Mouse (Mus musculus): ENCODE measurements around the gene Polr3b.

The Polr3b gene

GRCm38 (mm10) chr10:84621826-84622790, at the start of gene Polr3b:
Gene Polr3b, plus strand, starts transcription at chr10:84622292.
- peak; percentile 95 for DNase-seq (ENCODE audit: inconsistent ontology term)

DNA sequence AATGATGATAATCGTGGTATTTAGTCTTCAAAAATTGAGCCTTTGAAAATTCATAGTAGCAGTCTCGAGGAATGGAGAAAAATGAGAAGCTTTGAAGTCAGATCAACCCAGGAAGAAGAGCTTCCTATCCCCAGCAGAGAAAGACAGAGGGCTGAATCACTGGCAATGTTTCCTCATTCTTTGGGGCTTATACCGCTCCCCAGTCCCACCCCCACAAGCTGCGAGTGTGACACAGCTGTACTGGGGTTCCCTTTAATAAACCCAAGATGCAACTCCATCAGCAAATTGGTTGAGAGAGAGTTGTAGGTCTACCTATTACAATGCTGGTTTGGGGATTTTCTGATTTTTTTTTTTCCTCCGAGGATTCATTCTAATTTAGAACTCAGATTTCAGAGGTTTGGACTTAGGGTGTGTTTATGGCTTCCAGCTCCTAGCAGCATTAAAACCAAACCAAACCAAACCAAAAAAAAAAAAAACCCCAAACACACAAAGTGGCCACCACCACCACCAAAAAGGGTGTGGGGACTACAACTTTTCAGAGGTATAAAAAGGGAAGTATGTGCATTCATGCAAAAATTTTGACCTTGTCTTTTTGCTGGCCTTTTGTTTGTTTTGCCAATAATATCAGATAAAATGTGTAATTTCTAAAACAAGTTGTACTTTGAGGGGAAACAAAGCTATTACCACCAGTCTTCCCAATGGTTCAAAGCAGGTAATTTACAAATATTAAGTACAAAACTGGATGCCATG, 48.2 kb upstream of the Polr3b start:
- DNase-seq (ENCODE audit: inconsistent ontology term) = no peak

- no peak for DNase-seq (ENCODE audit: inconsistent ontology term)
Observed at GRCm38 (mm10) chr10:84576029-84576394, 46.1 kb upstream of the Polr3b start.

- peak; percentile 99 for DNase-seq (ENCODE audit: inconsistent ontology term)
Observed at GRCm38 (mm10) chr10:84576395-84577070, 45.6 kb upstream of the Polr3b start, which contains the start of gene Tcp11l2. Gene Tcp11l2, plus strand, starts transcription at chr10:84576626.

GRCm38 (mm10) chr10:84577071-84577727, 44.9 kb upstream of the Polr3b start:
- DNase-seq (ENCODE audit: inconsistent ontology term) = peak; percentile 84

- DNase-seq (ENCODE audit: inconsistent ontology term) = no peak
Observed at GRCm38 (mm10) chr10:84578738-84579137, 43.4 kb upstream of the Polr3b start.

GRCm38 (mm10) chr10:84579527-84579926, 42.6 kb upstream of the Polr3b start:
- no peak for DNase-seq (ENCODE audit: inconsistent ontology term)

DNA sequence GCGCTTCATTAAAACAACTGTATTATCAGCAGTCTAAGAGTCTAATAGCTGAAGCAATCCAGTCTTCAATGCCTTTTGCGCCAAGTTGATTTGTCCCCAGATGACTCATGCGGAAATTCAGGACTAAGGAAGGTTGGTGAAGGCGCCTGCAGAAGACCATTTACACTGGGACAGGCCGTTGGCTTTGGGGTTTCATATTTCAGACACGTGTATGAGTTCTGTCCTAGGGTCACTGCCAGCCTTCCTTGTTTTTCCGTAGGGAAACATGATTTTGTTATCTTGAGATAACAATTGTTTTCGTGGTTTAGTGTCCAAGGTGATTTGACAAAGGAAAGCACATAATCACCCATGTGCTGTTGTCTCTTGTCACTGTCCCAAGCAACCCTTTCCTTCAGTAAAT, 40.9 kb upstream of the Polr3b start:
- no peak for DNase-seq (ENCODE audit: inconsistent ontology term)

DNA sequence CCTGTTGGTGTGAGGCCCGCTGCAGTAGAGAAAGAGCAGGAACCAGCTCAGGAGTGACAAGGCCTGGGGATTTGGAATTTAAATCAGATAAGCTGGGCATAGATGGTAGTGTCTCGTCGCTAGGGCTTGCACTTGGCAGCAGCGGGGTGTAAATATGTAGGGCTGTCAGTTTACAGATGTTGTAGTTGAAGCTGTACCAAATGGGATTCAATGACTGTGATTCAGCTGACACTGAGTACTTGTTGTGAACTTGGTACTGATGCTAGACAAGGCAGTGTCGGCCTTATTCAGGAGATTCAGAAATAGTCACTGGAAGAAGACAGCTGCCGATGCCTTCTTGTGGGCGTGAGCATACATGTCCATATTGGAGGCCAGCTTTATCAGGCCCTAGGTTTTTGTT, 39.9 kb upstream of the Polr3b start:
- no peak for DNase-seq (ENCODE audit: inconsistent ontology term)

- peak; percentile 38 for DNase-seq (ENCODE audit: inconsistent ontology term)
Observed at GRCm38 (mm10) chr10:84584451-84585293, 37.4 kb upstream of the Polr3b start.

DNA sequence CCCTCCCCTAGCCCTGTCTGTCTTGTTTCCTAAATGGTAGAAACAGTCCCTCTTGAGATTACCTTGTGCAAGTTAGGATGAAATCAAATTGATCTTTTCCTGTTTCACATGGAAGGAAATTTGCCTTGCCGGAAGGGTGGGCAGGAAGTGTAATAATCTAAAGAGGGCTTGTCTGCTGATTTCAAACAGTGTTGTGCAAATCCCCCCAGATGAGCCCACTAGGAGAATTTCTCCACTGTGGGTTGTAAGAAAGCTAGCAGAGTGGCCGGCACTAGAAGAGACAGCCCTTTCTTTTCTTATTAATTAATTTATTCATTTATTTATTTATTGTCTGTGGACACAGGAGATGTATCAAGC, 36.8 kb upstream of the Polr3b start:
- DNase-seq (ENCODE audit: inconsistent ontology term) = no peak

DNA sequence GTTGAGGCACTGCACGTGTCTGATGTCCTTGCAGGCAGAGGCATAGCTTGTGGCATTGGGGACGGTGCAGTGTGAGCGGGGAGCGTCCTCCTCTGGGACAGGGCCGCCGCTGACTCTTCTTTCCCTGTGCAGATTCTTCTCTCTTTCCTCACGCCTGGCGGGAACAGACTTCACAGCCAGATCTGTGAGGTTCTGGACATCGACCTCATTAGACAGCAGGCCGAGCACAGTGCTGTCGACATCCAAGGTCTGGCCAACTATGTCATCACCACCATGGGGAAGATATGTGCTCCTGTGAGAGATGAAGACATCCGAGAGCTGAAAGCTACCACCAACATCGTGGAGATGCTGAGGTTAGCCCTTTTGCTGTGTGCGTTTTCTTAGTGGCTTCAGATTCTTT, 31.1 kb upstream of the Polr3b start:
- no peak for DNase-seq (ENCODE audit: inconsistent ontology term)

- no peak for DNase-seq (ENCODE audit: inconsistent ontology term)
Observed at GRCm38 (mm10) chr10:84591640-84592148, 30.4 kb upstream of the Polr3b start.

DNA sequence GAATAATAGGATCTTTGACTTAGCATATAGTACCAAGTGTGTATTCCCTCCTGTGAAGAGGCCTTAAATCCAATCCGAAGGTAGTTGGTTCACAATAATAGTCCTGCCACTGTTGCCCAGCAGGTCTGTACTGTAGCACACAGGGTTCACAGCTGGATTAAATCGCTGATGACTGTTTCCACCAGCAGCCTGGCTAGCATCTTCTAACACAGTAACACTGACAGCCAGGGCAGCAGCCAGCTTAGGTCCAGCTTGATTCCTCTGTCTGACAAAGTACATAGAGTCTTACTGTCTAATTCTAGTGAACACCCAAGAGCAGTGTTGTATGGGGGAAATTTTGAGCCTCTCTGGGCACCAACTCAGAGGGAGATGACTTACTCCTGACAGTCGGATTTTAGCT, 29.3 kb upstream of the Polr3b start:
- no peak for DNase-seq (ENCODE audit: inconsistent ontology term)

DNA sequence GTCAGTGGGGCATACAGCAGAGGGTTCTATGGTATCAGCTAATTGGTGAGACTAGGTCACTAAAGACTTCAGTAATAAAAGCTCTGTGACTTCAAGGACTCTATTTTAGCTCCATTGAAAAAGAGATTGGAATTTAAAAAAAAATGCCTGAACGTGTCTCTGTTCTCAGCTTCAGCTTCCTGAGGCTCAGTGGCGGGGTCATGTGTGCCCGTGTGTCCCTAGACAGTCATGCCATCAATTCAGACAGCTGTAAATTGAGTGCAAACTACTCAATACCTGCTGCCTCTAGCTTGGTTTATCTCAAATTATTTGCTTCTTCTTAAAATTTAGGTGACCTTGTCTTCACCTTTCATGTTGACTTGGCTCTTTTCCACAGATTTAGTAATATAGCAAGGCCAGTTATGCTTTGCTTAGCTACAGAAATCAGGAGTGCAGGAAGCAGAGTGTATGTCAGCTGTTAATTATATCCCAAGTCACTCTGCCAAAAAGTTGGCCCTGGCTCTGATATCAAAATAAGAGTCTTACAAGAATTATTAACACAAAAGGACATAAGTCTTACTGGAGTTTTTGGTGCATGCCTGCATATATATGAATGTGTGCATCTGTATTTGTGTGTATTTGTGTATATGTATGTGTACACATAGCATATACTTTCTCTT, 24.8 kb upstream of the Polr3b start:
- DNase-seq (ENCODE audit: inconsistent ontology term) = peak; percentile 25

- DNase-seq (ENCODE audit: inconsistent ontology term) = no peak
Observed at GRCm38 (mm10) chr10:84598172-84598571, 23.9 kb upstream of the Polr3b start.

DNA sequence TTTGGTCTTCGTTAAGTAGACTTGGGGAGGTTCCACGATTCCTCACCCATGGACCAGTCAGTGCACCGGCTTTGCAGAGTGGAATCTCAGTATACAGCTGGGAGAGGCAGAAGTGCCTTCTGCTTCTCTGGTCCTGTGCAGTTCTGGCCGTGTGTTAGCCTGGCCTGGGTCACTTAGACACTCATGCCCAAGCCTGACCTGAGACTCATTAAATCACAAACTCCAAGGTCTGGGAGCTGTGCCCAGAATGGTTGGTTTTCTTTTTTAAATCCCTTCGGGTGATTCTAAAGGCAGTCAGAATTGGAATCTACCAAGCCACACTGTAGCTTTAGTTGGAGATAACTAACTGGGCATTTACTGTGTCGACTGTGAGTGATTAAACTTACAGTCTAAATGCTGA, 22.0 kb upstream of the Polr3b start:
- peak; percentile 49 for DNase-seq (ENCODE audit: inconsistent ontology term)

GRCm38 (mm10) chr10:84604335-84604734, 17.8 kb upstream of the Polr3b start:
- no peak for DNase-seq (ENCODE audit: inconsistent ontology term)

DNA sequence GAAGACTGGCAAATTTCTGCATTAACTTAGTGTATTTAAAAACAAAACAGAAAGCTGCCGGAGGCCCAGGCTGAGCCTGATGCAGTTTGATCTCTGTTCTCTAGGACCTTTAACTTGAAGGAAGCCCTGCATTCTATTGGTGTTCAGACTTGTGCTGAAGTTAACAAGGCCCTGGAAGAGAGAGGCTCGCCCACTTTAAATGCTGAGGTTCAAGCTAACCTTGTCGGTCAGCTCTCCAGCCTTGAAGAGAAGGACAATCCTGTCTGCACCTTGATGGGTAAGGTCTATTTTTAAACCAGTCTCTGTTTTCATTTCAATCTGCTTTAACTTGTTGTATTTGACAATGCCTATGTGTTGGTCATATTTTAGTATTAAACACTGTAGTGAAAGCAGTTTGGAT, 13.7 kb upstream of the Polr3b start:
- DNase-seq (ENCODE audit: inconsistent ontology term) = no peak

DNA sequence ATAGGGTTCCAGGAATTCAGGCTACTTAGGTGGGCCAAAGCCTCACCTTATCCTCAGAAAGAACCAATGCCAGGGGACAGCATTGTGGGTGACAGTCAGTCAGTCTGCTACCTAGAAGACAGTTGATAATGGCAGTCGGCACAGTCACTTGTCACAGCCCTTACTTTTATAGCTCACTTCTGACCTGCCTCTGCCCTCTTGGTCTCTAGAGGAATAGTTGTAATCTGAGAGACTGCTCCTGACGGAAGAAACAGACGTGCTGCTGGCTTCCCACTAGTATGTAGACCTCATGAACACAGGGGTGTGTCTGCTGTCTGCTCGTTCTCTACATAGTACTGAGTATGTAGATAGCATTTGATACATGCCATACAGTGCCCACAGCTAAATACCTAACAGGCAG, 11.8 kb upstream of the Polr3b start:
- DNase-seq (ENCODE audit: inconsistent ontology term) = no peak

Data from Muller cell, postnatal 12 days (primary cell).